Mouse (Mus musculus): ENCODE results near the gene Zfp69.

The Zfp69 gene

DNA sequence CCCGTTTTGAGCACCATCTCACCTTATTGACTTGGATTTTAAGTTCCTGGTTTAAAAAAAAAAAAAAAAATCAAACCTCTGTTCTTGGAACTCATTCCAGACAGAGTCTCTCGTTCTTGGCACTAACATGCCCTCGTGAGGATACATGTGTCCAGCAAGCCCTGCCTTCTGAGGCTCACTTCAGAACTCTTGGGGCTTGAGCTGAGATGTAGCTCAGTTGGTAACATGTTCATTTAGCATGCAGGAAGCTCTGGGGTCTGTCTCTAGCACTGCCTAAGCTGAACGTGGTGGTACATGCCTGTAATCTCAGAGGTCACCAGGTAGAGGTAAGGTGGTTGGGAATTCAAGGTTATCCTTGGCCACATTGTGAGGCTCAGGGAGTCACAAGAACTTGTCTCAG, 65.4 kb downstream of the Zfp69 start:
- no peak for DNase-seq (ENCODE audit: low read depth, low spot score)

- DNase-seq (ENCODE audit: low read depth, low spot score), result peak; percentile 71
These were observed 66.0 kb downstream of the Zfp69 start for GRCm38 (mm10) chr4:120885208-120886120.

DNA sequence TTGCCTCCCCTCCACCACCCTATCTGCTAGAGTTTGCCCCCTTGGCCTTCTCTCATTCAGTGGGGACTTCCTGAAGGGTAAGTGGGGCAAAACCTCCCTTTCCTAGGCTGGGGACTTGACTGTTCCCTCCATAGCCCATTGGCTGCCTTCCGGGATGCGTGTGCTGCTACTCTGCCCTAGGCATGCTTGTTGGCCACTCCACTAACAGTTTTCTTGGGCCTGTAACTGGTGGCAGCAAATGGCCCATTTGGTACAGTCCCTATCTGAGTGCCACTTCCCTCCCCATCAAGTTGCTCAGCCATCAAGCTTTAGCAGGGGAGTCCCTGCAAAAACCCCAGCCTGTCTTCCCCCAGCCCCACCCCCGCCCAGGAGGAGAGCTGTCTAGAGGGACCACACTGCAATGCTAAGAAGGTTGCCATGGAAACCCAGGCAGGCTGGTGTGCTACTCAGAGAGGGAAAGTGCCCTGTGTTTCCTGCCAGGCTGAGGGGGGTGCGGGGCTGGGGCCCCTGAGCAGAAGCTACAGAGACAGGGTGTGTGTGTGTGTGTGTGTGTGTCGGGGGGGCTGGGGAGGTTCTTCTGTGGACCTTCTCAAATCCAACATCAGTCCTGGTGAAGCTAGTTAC, 69.4 kb downstream of the Zfp69 start:
- DNase-seq (ENCODE audit: low read depth, low spot score), result peak; percentile 62

DNA sequence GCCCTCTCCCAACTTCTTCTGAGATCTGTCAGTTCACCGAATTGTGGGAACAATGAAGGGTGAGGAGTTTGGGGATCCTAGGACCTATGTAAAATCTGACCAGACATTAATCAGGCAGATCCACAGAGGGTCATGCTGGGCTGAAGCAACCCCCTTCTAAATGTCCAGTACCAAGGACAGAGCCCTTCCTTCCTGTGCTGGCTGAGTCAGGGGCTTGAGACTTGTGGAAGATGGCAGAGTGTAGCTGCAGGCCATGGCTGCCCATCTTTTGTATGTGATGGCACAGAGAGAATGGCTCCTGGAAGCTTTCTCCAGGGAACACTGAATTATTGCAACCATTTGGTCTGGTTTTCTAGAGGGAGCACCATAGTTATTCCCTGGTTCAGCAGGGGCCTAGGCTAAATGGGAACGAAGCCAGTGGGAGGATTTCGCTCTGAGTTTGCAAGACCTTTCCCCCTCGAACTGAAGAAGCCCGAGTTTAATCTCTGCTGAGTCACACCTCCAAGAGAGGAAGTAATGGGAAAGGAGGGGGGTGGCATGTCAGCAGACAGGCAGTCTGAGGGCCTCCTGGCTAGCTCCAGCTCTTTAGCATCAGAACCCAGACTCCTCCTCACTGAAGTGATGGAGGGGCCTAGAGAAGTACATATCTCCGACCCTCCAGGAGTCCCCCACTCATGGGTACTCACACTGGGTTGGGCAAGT, 70.6 kb downstream of the Zfp69 start:
- no peak for DNase-seq (ENCODE audit: low read depth, low spot score)

Measured in mesoderm, embryonic 11.5 days (tissue).